Mouse (Mus musculus) yolk sac, embryonic 10.5 days (tissue): ENCODE results near the gene Irak3.

ENCODE experiments used
- DNase-seq: peaks from one replicate; pipeline ENCODE4 v3.0.0-alpha.2; 2017; ENCODE audit warnings: low spot score

Gene Irak3

GRCm38 (mm10) chr10:120202467-120203250 lies 729 bp upstream of the Irak3 start:
- no peak for DNase-seq

GRCm38 (mm10) chr10:120201131-120201921 lies 604 bp downstream of the Irak3 start, which contains the start of gene Tmbim4:
Gene Tmbim4 (plus strand): TSS chr10:120201590.
- DNase-seq, result peak; percentile 41

GRCm38 (mm10) chr10:120197061-120197835 lies 4.7 kb downstream of the Irak3 start:
- DNase-seq, result no peak

- DNase-seq, result no peak
Observed at GRCm38 (mm10) chr10:120193255-120193654, 8.7 kb downstream of the Irak3 start.

- no peak for DNase-seq
Observed at GRCm38 (mm10) chr10:120192278-120192677, 9.7 kb downstream of the Irak3 start.

GRCm38 (mm10) chr10:120191165-120191564 lies 10.8 kb downstream of the Irak3 start:
- DNase-seq, result no peak

- no peak for DNase-seq
Observed at GRCm38 (mm10) chr10:120189782-120190181, 12.1 kb downstream of the Irak3 start.

GRCm38 (mm10) chr10:120189276-120189675 lies 12.7 kb downstream of the Irak3 start:
- no peak for DNase-seq

GRCm38 (mm10) chr10:120188513-120188912 lies 13.4 kb downstream of the Irak3 start:
- no peak for DNase-seq

GRCm38 (mm10) chr10:120183342-120183741 lies 18.6 kb downstream of the Irak3 start:
- no peak for DNase-seq

GRCm38 (mm10) chr10:120182887-120183286 lies 19.0 kb downstream of the Irak3 start:
- no peak for DNase-seq

- no peak for DNase-seq
Observed at GRCm38 (mm10) chr10:120174192-120174705, 27.7 kb downstream of the Irak3 start.

- no peak for DNase-seq
Observed at GRCm38 (mm10) chr10:120171340-120171739, 30.6 kb downstream of the Irak3 start.

- no peak for DNase-seq
Observed at GRCm38 (mm10) chr10:120170277-120170676, 31.7 kb downstream of the Irak3 start.

GRCm38 (mm10) chr10:120169841-120170240 lies 32.1 kb downstream of the Irak3 start:
- no peak for DNase-seq

GRCm38 (mm10) chr10:120169064-120169463 lies 32.9 kb downstream of the Irak3 start:
- DNase-seq, result no peak

GRCm38 (mm10) chr10:120168070-120168469 lies 33.9 kb downstream of the Irak3 start:
- DNase-seq, result no peak

- DNase-seq, result no peak
Observed at GRCm38 (mm10) chr10:120165793-120166503, 36.0 kb downstream of the Irak3 start.

GRCm38 (mm10) chr10:120164931-120165792 lies 36.8 kb downstream of the Irak3 start:
- DNase-seq, result no peak

GRCm38 (mm10) chr10:120163490-120163889 lies 38.4 kb downstream of the Irak3 start:
- no peak for DNase-seq
